Mouse (Mus musculus): ENCODE results near the gene Tm2d3. TPM values are rescaled to one million over a fixed set of nuclear protein-coding genes. Genes with fewer than 3 reads are reported as not detected.

Gene Tm2d3
- polyA plus RNA-seq (2015; fragmentation: Nextera tagmentation; extraction: Ambion mirVana) = 45.9 and 49.9 TPM in 2 replicates

DNA sequence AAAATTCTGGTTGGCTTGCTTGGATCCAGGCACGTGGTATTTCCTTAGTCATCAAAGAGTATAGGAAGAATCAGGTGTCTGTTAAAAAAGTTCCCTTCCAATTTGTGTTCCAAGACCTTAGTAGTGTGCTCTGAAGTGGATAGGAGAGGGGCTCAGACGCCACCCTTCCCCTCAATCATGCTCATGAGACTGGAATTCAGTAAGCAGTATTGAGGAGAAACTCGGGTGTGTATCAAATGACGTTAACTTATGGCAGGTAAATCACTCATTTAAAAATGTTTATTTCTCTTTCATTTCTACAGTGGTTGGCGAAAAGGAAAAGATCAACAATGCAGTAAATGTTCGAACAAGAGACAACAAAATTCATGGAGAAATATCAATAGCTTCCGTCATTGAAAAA lies at the start of gene Tm2d3:
TSS of gene Tm2d3 (plus strand) at position 301 of the 400 bp plus-strand sequence.
- Histone ChIP-seq H3K27me3 (replicated peaks) (no peaks in the 10 kb centered on the region), H3K9me3 (no peaks in the 10 kb centered on the region), H3K4me1 (peaks cover 17% of the 10 kb centered on the region), H3K4me3 (no peak within 1 kb of the TSS), H3K27ac (replicated peaks) (no peak within 1 kb of the TSS), H3K36me3 (peaks cover 30% of the 10 kb centered on the region), H3K9ac (no peak within 1 kb of the TSS), H3K4me2 (no peak within 1 kb of the TSS)
- WGBS = 82% methylated on average over 7 of the region's 7 CpGs
- ATAC-seq (ENCODE audit: extremely low read depth, insufficient number of reproducible peaks, low FRiP score, low TSS enrichment) = no peak

DNA sequence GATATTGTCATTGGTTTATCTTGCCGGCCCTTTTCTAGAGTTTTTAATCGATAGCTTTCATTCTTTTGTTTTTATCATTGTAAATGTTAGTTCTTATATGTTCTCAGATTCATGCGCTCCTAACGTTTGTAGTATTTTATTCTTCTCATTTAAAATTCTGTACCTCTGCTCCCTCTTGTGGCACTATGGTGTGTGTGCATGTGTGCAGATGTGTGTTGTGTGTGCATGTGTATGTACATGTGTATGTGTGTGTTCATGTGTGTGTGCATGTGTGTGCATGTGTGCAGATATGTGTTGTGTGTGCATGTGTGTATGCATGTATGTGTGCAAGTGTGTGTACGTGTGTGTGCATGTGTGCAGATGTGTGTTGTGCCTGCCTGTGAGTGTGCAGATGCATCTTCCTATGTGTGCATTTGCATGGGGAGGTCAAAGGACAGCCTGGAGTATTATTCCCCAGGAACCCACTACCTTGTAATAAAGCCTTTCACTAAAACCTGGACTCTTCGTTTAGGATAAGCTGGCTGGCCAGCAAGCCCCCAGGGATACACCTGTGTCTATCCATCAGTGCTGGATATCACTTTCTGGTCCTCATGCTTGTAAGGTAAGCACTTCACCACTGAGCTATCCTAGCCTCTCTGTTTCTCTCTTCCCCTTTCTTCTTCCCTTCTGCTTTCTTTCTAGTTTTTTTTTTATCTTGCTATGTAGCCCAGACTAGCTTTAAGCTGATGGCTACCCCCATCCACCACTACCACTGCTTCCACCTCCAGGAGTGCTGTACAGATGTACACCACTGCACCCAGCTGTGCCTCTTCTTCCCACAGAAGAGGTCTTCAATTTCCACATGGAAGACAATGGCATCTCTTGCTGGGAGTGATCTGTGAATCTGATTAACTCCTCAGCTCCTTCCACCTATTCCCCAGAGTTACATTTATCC lies 48.3 kb upstream of the Tm2d3 start:
- no peaks in the 10 kb centered on the region for H3K9me3 ChIP-seq
- H3K36me3 ChIP-seq = peaks cover 6% of the 10 kb centered on the region
- H3K9ac ChIP-seq = no peak overlapping the region
- H3K4me2 ChIP-seq = no peak overlapping the region
- no peak overlapping the region for H3K4me3 ChIP-seq
- peaks cover 10% of the 10 kb centered on the region for H3K27me3 ChIP-seq (replicated peaks)
- WGBS = 73% methylated on average over 6 of the region's 6 CpGs
- peaks cover 32% of the 10 kb centered on the region for H3K4me1 ChIP-seq
- H3K27ac ChIP-seq (replicated peaks) = no peak overlapping the region
- ATAC-seq (ENCODE audit: extremely low read depth, insufficient number of reproducible peaks, low FRiP score, low TSS enrichment) = no peak

DNA sequence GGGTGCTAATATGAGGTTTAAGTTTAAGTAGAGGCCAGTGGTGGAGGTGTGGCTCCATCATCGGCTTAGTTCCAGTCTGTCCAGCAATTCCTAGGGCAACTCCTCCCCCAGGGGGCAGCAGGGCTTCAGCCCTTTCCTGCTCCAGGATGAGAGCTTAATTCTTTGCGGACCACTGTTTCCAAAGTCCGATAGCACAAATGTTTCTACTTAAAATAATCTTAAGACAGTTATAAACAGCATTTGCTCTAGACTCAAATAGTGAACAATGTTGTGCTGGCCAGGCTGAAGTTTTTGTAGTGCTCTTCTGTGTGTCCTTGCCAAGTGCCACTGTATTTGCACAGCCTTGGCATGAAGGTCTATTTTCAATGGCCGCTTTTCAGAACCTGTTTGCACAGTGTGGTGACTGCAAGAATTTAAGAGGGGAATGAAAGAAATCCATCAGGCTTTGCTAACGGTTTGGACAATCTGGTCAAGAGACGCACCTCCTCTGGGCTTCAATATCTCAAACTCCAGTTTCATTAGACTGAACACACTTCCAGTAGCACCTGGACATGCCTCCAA lies 47.0 kb upstream of the Tm2d3 start:
- Histone ChIP-seq H3K4me3 (peak overlapping the region; percentile 70), H3K9me3 (no peaks in the 10 kb centered on the region), H3K36me3 (peaks cover 17% of the 10 kb centered on the region), H3K9ac (peak overlapping the region; percentile 37; the same call in 1 of the 2 replicates), H3K4me1 (peaks cover 32% of the 10 kb centered on the region), H3K27me3 (replicated peaks) (peaks cover 10% of the 10 kb centered on the region), H3K27ac (replicated peaks) (no peak overlapping the region), H3K4me2 (peak overlapping the region; percentile 88)
- WGBS = 30% methylated on average over 6 of the region's 6 CpGs
- no peak for ATAC-seq (ENCODE audit: extremely low read depth, insufficient number of reproducible peaks, low FRiP score, low TSS enrichment)

- H3K27me3 ChIP-seq (replicated peaks) = peaks cover 10% of the 10 kb centered on the region
- WGBS = under 1% methylated on average over 64 of the region's 64 CpGs
- H3K36me3 ChIP-seq = peaks cover 26% of the 10 kb centered on the region
- peak within 1 kb of the TSS; percentile 87 for H3K9ac ChIP-seq
- peak within 1 kb of the TSS; percentile 88 for H3K4me2 ChIP-seq
- peak within 1 kb of the TSS; percentile 70 for H3K4me3 ChIP-seq
- H3K4me1 ChIP-seq = peaks cover 27% of the 10 kb centered on the region
- no peaks in the 10 kb centered on the region for H3K9me3 ChIP-seq
- peak within 1 kb of the TSS; percentile 84 for H3K27ac ChIP-seq (replicated peaks)
- peak; percentile 97 for ATAC-seq (ENCODE audit: extremely low read depth, insufficient number of reproducible peaks, low FRiP score, low TSS enrichment)
Observed at GRCm38 (mm10) chr7:65644643-65645351, 46.2 kb upstream of the Tm2d3 start, which contains the start of gene Tarsl2. Tarsl2 (plus strand) TSS chr7:65644898.

- no peaks in the 10 kb centered on the region for H3K9me3 ChIP-seq
- no peak for ATAC-seq (ENCODE audit: extremely low read depth, insufficient number of reproducible peaks, low FRiP score, low TSS enrichment)
- H3K36me3 ChIP-seq = peaks cover 36% of the 10 kb centered on the region
- peaks cover 20% of the 10 kb centered on the region for H3K4me1 ChIP-seq
- H3K4me3 ChIP-seq = peak overlapping the region; percentile 22; the same call in 1 of the 2 replicates
- H3K27me3 ChIP-seq (replicated peaks) = peaks cover 10% of the 10 kb centered on the region
- no peak overlapping the region for H3K27ac ChIP-seq (replicated peaks)
- peak overlapping the region; percentile 2; the same call in 1 of the 2 replicates for H3K9ac ChIP-seq
- H3K4me2 ChIP-seq = peak overlapping the region; percentile 88
- WGBS = 72% methylated on average over 8 of the region's 8 CpGs
Observed at GRCm38 (mm10) chr7:65645996-65646395, 45.0 kb upstream of the Tm2d3 start.

- Histone ChIP-seq H3K27me3 (replicated peaks) (no peaks in the 10 kb centered on the region), H3K4me3 (no peak overlapping the region), H3K4me2 (no peak overlapping the region), H3K4me1 (peaks cover 6% of the 10 kb centered on the region), H3K9ac (no peak overlapping the region), H3K27ac (replicated peaks) (no peak overlapping the region), H3K9me3 (no peaks in the 10 kb centered on the region), H3K36me3 (peaks cover 65% of the 10 kb centered on the region)
- 88% methylated on average over 4 of the region's 4 CpGs for WGBS
- no peak for ATAC-seq (ENCODE audit: extremely low read depth, insufficient number of reproducible peaks, low FRiP score, low TSS enrichment)
Observed at GRCm38 (mm10) chr7:65650662-65651061, 40.3 kb upstream of the Tm2d3 start.

GRCm38 (mm10) chr7:65657490-65658120 lies 33.4 kb upstream of the Tm2d3 start:
- Histone ChIP-seq H3K36me3 (peaks cover 51% of the 10 kb centered on the region), H3K27ac (replicated peaks) (no peak overlapping the region), H3K4me1 (peaks cover 6% of the 10 kb centered on the region; the same call in 1 of the 2 replicates), H3K4me3 (no peak overlapping the region), H3K27me3 (replicated peaks) (no peaks in the 10 kb centered on the region), H3K4me2 (no peak overlapping the region), H3K9me3 (no peaks in the 10 kb centered on the region), H3K9ac (no peak overlapping the region)
- no peak for ATAC-seq (ENCODE audit: extremely low read depth, insufficient number of reproducible peaks, low FRiP score, low TSS enrichment)
- WGBS = 87% methylated on average over 2 of the region's 2 CpGs

GRCm38 (mm10) chr7:65663225-65663790 lies 27.7 kb upstream of the Tm2d3 start:
- H3K4me3 ChIP-seq = no peak overlapping the region
- no peak for ATAC-seq (ENCODE audit: extremely low read depth, insufficient number of reproducible peaks, low FRiP score, low TSS enrichment)
- H3K9me3 ChIP-seq = no peaks in the 10 kb centered on the region
- H3K4me2 ChIP-seq = no peak overlapping the region
- WGBS = 82% methylated on average over 11 of the region's 11 CpGs
- H3K9ac ChIP-seq = no peak overlapping the region
- peaks cover 55% of the 10 kb centered on the region for H3K36me3 ChIP-seq
- no peaks in the 10 kb centered on the region for H3K27me3 ChIP-seq (replicated peaks)
- no peak overlapping the region for H3K27ac ChIP-seq (replicated peaks)
- peaks cover 6% of the 10 kb centered on the region; the same call in 1 of the 2 replicates for H3K4me1 ChIP-seq

GRCm38 (mm10) chr7:65663886-65664285 lies 27.1 kb upstream of the Tm2d3 start:
- no peaks in the 10 kb centered on the region for H3K9me3 ChIP-seq
- no peak overlapping the region for H3K9ac ChIP-seq
- no peak overlapping the region for H3K27ac ChIP-seq (replicated peaks)
- ATAC-seq (ENCODE audit: extremely low read depth, insufficient number of reproducible peaks, low FRiP score, low TSS enrichment) = no peak
- H3K4me1 ChIP-seq = peaks cover 4% of the 10 kb centered on the region; the same call in 1 of the 2 replicates
- H3K4me2 ChIP-seq = no peak overlapping the region
- H3K4me3 ChIP-seq = no peak overlapping the region
- 63% methylated on average over 14 of the region's 14 CpGs for WGBS
- no peaks in the 10 kb centered on the region for H3K27me3 ChIP-seq (replicated peaks)
- H3K36me3 ChIP-seq = peaks cover 59% of the 10 kb centered on the region

DNA sequence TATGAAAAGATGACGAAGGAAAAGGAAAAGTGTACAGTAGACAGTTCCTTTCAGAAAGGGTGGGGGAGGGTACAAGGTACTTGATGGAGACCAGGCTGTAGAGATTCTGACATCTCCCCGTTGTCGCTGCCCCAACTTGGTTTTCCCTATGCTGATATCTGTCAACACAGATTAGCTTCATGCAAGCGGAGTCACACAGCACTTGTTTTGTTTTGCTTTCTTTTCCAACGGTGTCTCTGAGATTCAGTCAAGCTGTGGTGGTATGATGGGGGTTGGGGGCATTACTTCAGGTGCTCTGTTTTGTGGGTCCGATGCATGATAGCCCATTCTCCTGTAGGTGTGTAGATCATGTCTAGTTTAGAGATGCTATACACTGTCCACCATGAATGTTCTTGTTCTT lies 23.5 kb upstream of the Tm2d3 start:
- 77% methylated on average over 6 of the region's 6 CpGs for WGBS
- H3K27ac ChIP-seq (replicated peaks) = no peak overlapping the region

More for the DNA sequence above, 23.5 kb upstream of the Tm2d3 start:
- Histone ChIP-seq H3K4me3 (no peak overlapping the region), H3K4me2 (no peak overlapping the region), H3K9ac (no peak overlapping the region), H3K27me3 (replicated peaks) (no peaks in the 10 kb centered on the region), H3K36me3 (peaks cover 57% of the 10 kb centered on the region), H3K9me3 (no peaks in the 10 kb centered on the region), H3K4me1 (no peaks in the 10 kb centered on the region)
- ATAC-seq (ENCODE audit: extremely low read depth, insufficient number of reproducible peaks, low FRiP score, low TSS enrichment) = no peak

All from heart, embryonic 13.5 days (tissue).